Mouse (Mus musculus): Measurements from ENCODE around the gene Rap2a. TPM values are rescaled to one million over a fixed set of nuclear protein-coding genes. Genes with fewer than 3 reads are reported as not detected.

Gene Rap2a
- 13.3 TPM for polyA plus RNA-seq (2014; fragmentation: Illumina TruSeq; extraction: RNeasy Lipid Tissue Mini Kit (QIAGEN cat#74804); ENCODE audit: low read depth, low replicate concordance)

DNA sequence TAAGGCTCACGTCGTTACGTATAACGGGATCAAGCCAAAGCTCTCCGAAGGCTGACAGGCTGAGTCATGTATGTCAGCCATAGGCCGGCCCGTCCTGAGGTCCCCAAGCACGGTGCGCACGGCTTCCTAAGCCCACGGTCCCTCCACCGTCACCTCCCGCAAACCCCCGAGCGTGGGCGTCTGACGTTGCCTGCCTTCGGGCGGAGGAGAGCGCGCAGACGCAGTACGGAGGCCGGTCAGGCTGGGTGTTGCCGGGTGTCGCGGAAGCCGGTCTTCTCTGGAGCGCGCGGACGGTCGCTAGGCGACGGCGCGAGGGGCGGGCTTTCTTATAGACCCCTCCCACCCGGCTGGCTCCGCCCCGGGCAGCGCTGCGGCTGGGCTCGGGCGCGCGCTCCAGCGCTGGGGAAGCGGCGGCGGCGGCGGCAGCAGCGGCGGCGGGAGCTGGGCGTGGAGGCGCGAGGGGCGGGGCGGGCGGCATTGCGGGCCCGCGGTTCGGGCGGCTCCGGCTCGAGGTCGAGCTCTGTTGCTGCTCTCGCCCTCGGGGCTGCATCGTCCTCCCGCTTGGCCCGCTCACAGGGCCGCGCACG, at the start of gene Rap2a:
Rap2a (plus strand) TSS at position 463 of the 587 bp plus-strand sequence.

Other genes starting within 250 kb of the Rap2a start
- gene Mbnl2, start 202.8 kb upstream of the Rap2a start, polyA plus RNA-seq (2014; fragmentation: Illumina TruSeq; extraction: RNeasy Lipid Tissue Mini Kit (QIAGEN cat#74804); ENCODE audit: low read depth, low replicate concordance), result 72.7 TPM